Mouse (Mus musculus) heart, adult 2 months (tissue): Measurements from ENCODE around the gene Gm10203. TPM values are rescaled to one million over a fixed set of nuclear protein-coding genes. Genes with fewer than 3 reads are reported as not detected.

ENCODE experiments used
- DNase-seq, 2 experiments: peaks; one replicate each; pipeline ENCODE4 v3.0.0; 2021
- H3K27ac ChIP-seq: fragments of 200-600 bp; 2 replicates; pipeline ENCODE4 v1.8.1; 2022
- H3K27me3 ChIP-seq: fragments of 200-500 bp; 2 replicates; pipeline ENCODE4 v1.6.1; 2012; ENCODE audit warnings: mild to moderate bottlenecking, low read length, inconsistent platforms, mixed read lengths; ENCODE audit not compliant: control insufficient read depth, insufficient read depth
- H3K36me3 ChIP-seq: fragments of 200-500 bp; 2 replicates; pipeline ENCODE4 v1.6.1; 2012; ENCODE audit warnings: low read length, inconsistent platforms; ENCODE audit not compliant: control insufficient read depth, insufficient read depth
- H3K4me1 ChIP-seq: fragments of 200-500 bp; 2 replicates; pipeline ENCODE4 v1.6.1; 2011; ENCODE audit warnings: low read length; ENCODE audit not compliant: control insufficient read depth, insufficient read depth
- H3K4me3 ChIP-seq: fragments of 200-600 bp; 2 replicates; pipeline ENCODE4 v1.8.1; 2022
- H3K79me2 ChIP-seq: fragments of 200-500 bp; replicated peaks from 2 replicates; pipeline ENCODE4 v1.6.1; 2012; ENCODE audit warnings: mild to moderate bottlenecking, inconsistent platforms, low read length, moderate library complexity, mixed read lengths; ENCODE audit not compliant: control insufficient read depth, insufficient read depth
- H3K9ac ChIP-seq: fragments of 200-500 bp; 2 replicates; pipeline ENCODE4 v1.6.1; 2012; ENCODE audit warnings: low read depth, mild to moderate bottlenecking, control low read depth, inconsistent platforms, low read length, mixed read lengths
- CTCF ChIP-seq: fragments of 200-600 bp; IDR thresholded peaks from 2 replicates; pipeline ENCODE4 v1.8.1; 2022; ENCODE audit warnings: antibody characterized with exemption, mild to moderate bottlenecking, moderate library complexity
- EP300 ChIP-seq: fragments of 200-500 bp; IDR thresholded peaks from 2 replicates; pipeline ENCODE4 v1.6.1; 2011; ENCODE audit warnings: low read depth, low read length, control low read depth; ENCODE audit not compliant: insufficient read depth
- POLR2A ChIP-seq: fragments of 200-500 bp; IDR thresholded peaks from 2 replicates; pipeline ENCODE4 v1.6.1; 2011; ENCODE audit warnings: mild to moderate bottlenecking, low read depth, low read length, control low read depth; ENCODE audit not compliant: insufficient read depth
- WGBS: fragments of 180-500 bp; shearing (Covaris S2); methylation state at CpG from one replicate; pipeline ENCODE4 v1.1.7; 2018; 5-methylcytosine and 5-hydroxymethylcytosine counted together
- intact Hi-C: fragments of 180-260 bp; cut with DNase I; formaldehyde crosslinking; loops from one replicate; pipeline ENCODE4 v1.15.1; 2025
- polyA plus RNA-seq: library from polyadenylated mRNA; depleted of rRNA; stranded (reverse); fragments of >200 nt; gene quantifications from 2 replicates; pipeline ENCODE4 v1.2.3, GENCODE M21; 2012
- total RNA-seq, 2 experiments: library from RNA; stranded (reverse); gene quantifications; 2 replicates each; pipeline ENCODE4 v1.2.3; 2021

Gm10203 gene
- total and polyA plus RNA-seq, 3 experiments = not detected

GRCm38 (mm10) chr6:149097276-149097675 lies 32.7 kb upstream of the Gm10203 start:
- Histone ChIP-seq H3K27ac (no peak overlapping the region), H3K36me3 (peaks cover 14% of the 10 kb centered on the region), H3K79me2 (peaks cover 4% of the 10 kb centered on the region; the same call in 1 of the 2 replicates), H3K9ac (no peak overlapping the region), H3K27me3 (no peaks in the 10 kb centered on the region), H3K4me1 (peaks cover 7% of the 10 kb centered on the region), H3K4me3 (no peak overlapping the region)
- 97% methylated on average over 1 of the region's 1 CpGs for WGBS
- intact Hi-C loops = no loop called here
- no peak for DNase-seq
- no peak for TF ChIP-seq CTCF
- no peak for TF ChIP-seq POLR2A
- TF ChIP-seq EP300 = no peak

DNA sequence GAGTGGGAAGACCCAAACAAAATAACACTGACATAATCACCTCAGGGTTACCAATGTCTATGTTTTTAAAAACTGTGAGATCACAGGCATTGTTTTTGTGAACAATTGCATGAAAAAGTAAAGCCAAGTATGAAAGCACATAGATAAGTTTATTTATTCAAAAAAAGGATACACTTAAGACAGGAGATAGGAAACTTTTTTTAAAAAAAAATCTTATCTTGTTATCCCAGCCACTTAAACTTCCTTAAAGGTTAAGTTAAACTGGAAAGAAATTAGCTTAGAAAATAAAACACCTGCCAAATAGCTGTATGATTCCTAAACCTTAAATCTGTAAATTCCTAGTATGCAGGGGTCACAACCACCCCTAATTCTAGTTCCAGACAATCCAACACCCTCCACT lies 31.0 kb upstream of the Gm10203 start:
- no peak for TF ChIP-seq POLR2A
- Histone ChIP-seq H3K9ac (no peak overlapping the region), H3K36me3 (peaks cover 9% of the 10 kb centered on the region), H3K27ac (no peak overlapping the region; the same call in 1 of the 2 replicates), H3K27me3 (no peaks in the 10 kb centered on the region), H3K4me1 (peaks cover 3% of the 10 kb centered on the region), H3K79me2 (peaks cover 4% of the 10 kb centered on the region; the same call in 1 of the 2 replicates), H3K4me3 (no peak overlapping the region)
- no peak for DNase-seq
- intact Hi-C loops = no loop called here

GRCm38 (mm10) chr6:149100174-149101075 lies 29.5 kb upstream of the Gm10203 start:
- Histone ChIP-seq H3K36me3 (peaks cover 2% of the 10 kb centered on the region; the same call in 1 of the 2 replicates), H3K27me3 (no peaks in the 10 kb centered on the region), H3K4me3 (peak overlapping the region; percentile 86), H3K27ac (peak overlapping the region; percentile 97), H3K4me1 (peaks cover 3% of the 10 kb centered on the region), H3K9ac (peak overlapping the region; percentile 97), H3K79me2 (peaks cover 4% of the 10 kb centered on the region; the same call in 1 of the 2 replicates)
- WGBS = 2% methylated on average over 52 of the region's 52 CpGs
- TF ChIP-seq CTCF (peak; percentile 31), EP300 (no peak)
- intact Hi-C loops = loop anchor here (2.0 to 5.0 kb wide), 3 partner anchors 18 to 153 kb away; partner anchors contain the start of gene Sinhcaf
- peak; percentile 74 to 79 for DNase-seq

GRCm38 (mm10) chr6:149101076-149101942 lies 28.7 kb upstream of the Gm10203 start, which contains the start of gene Dennd5b:
Gene Dennd5b, minus strand, starts transcription at chr6:149101680.
- under 1% methylated on average over 106 of the region's 124 CpGs for WGBS
- no peaks in the 10 kb centered on the region for H3K27me3 ChIP-seq
- H3K36me3 ChIP-seq = peaks cover 2% of the 10 kb centered on the region; the same call in 1 of the 2 replicates
- peak within 1 kb of the TSS; percentile 86 for H3K4me3 ChIP-seq
- intact Hi-C loops = loop anchor here (2.0 to 5.0 kb wide), 3 partner anchors 17 to 154 kb away; partner anchors contain the start of gene Sinhcaf
- H3K27ac ChIP-seq = peak within 1 kb of the TSS; percentile 97
- H3K9ac ChIP-seq = peak within 1 kb of the TSS; percentile 97
- DNase-seq = peak; percentile 91 to 92
- TF ChIP-seq CTCF (no peak), POLR2A (peak; percentile 54), EP300 (no peak)
- H3K79me2 ChIP-seq = peaks cover 4% of the 10 kb centered on the region; the same call in 1 of the 2 replicates
- peaks cover 1% of the 10 kb centered on the region for H3K4me1 ChIP-seq

DNA sequence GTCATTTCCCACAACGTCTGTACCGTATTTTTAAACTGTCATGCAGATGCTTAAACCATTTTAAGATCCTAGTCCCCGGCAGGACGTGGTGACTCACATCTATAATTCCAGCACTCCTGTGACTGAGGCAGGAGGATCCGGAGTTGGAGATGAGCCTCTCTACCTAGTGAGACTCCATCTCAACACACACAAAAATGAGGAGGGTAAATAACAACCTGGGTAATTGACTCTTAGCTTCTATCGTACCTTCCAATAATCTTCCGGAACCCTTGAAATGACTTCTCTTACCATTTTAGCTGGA lies 28.1 kb upstream of the Gm10203 start:
- peak overlapping the region; percentile 97 for H3K9ac ChIP-seq
- peak overlapping the region; percentile 97 for H3K27ac ChIP-seq
- peaks cover 4% of the 10 kb centered on the region; the same call in 1 of the 2 replicates for H3K79me2 ChIP-seq
- peaks cover 2% of the 10 kb centered on the region; the same call in 1 of the 2 replicates for H3K36me3 ChIP-seq
- no peak for DNase-seq
- H3K4me1 ChIP-seq = peaks cover 1% of the 10 kb centered on the region
- no peaks in the 10 kb centered on the region for H3K27me3 ChIP-seq
- H3K4me3 ChIP-seq = peak overlapping the region; percentile 86
- 10% methylated on average over 7 of the region's 7 CpGs for WGBS
- peak; percentile 36; the same call in 1 of the 2 replicates for TF ChIP-seq EP300
- TF ChIP-seq CTCF = no peak
- intact Hi-C loops = loop anchor here (2.0 to 5.0 kb wide), 3 partner anchors 17 to 155 kb away; partner anchors contain the start of gene Sinhcaf
